ENCODE assay signal across 8 mouse cellular contexts in the genomic region with DNA sequence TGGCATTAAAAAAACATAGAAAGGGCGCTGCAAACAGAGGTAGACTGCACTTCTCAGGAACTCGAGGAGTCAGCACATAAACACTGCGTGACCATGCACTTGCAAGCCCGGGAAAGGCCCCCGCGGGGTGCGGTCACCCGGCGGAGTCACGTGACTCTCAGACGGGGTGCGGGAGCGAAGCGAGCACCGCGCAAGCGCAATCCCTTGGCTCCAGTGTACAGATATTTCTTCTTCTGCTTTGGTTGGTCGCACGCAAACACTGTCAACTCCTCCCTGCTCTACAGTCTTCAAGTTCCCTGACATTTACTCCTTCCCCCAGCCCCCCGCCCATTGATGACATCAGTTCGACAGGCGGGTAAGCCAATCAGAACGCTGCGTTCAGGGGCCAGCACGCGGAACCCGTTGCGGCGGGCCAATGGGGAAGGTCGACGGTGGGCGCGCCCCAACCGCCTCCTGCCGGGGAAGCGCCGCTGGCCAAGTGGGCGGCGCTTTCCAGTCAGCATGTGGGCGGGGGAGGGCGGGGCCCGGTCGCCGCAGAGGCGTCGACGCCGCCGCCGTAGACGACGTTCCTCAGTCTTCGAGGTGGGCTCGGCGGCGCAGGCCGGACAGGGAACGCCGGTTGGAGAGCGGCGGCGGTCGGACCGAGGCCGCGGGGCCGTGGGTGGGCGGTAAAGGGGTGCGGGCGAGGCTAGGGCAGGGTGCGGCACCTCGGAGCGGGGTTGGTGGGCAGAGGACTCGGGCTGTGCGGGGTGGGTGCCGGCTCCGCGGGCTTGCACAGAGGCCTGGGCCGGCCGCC. TPM values are rescaled to one million over a fixed set of nuclear protein-coding genes. Genes with fewer than 3 reads are reported as not detected.
DNase-seq lines count a peak whose midpoint lies in the region; ATAC-seq and TF ChIP-seq lines count a peak whose summit lies in the region.

A gene (plus strand): TSS at position 537 of the 796 bp plus-strand sequence.

- no peaks in the 10 kb centered on the region for H3K4me1 ChIP-seq in MEL (ENCODE audit: control insufficient read depth in 1 of 2, insufficient read depth in 2 of 2, low read length in 2 of 2)
- H3K4me1 ChIP-seq in cerebellum, adult 2 months (ENCODE audit: control insufficient read depth, insufficient read depth, low read length) = peaks cover 6% of the 10 kb centered on the region; the same call in 1 of the 2 replicates
- peaks cover 15% of the 10 kb centered on the region for H3K4me1 ChIP-seq in forebrain, postnatal 0 days (ENCODE audit: insufficient read depth)
- H3K4me1 ChIP-seq in lung, embryonic 15.5 days = peaks cover 25% of the 10 kb centered on the region

- H3K79me2 ChIP-seq in MEL (ENCODE audit: control insufficient read depth, insufficient read depth, low read length, poor library complexity) = peaks cover 31% of the 10 kb centered on the region

- no peaks in the 10 kb centered on the region for H3K27me3 ChIP-seq in MEL (ENCODE audit: control insufficient read depth in 1 of 2, insufficient read depth in 2 of 2, low read length in 2 of 2)
- H3K27me3 ChIP-seq in cerebellum, adult 2 months (ENCODE audit: control insufficient read depth, insufficient read depth, low read length) = no peaks in the 10 kb centered on the region
- no peaks in the 10 kb centered on the region for H3K27me3 ChIP-seq in forebrain, postnatal 0 days (ENCODE audit: insufficient read depth, low read length)
- no peaks in the 10 kb centered on the region for H3K27me3 ChIP-seq in lung, embryonic 15.5 days

- peaks cover 1 to 16% of the 10 kb centered on the region in 2 experiments; a peak in 3 of 4 replicates for H3K36me3 ChIP-seq in MEL (ENCODE audit: control insufficient read depth in 1 of 2, insufficient read depth in 2 of 2, low read length in 2 of 2)
- peaks cover 4% of the 10 kb centered on the region for H3K36me3 ChIP-seq in forebrain, postnatal 0 days (ENCODE audit: insufficient read depth)
- 0 out of 2 replicates have a peak, but pooled peaks cover 9% of the 10 kb centered on the region for H3K36me3 ChIP-seq in lung, embryonic 15.5 days

- H3K4me2 ChIP-seq in forebrain, postnatal 0 days (ENCODE audit: low read depth) = peak within 1 kb of the TSS; percentile 97
- peak within 1 kb of the TSS; percentile 92 for H3K4me2 ChIP-seq in lung, embryonic 15.5 days

- peak within 1 kb of the TSS; percentile 99 for H3K9ac ChIP-seq in MEL (ENCODE audit: control insufficient read depth, low read depth, low read length, poor library complexity, severe bottlenecking)
- H3K9ac ChIP-seq in forebrain, postnatal 0 days = peak within 1 kb of the TSS; percentile 99
- H3K9ac ChIP-seq in lung, embryonic 15.5 days = peak within 1 kb of the TSS; percentile 98

- no peak; a peak in 1 of 4 replicates for TF ChIP-seq EP300 in MEL (IDR thresholded peaks at IDR 0.05; ENCODE audit: low read depth in 1 of 2, low read length in 2 of 2)

- peak within 1 kb of the TSS; percentile 97 for H3K27ac ChIP-seq in MEL (ENCODE audit: control insufficient read depth, low read depth, low read length)
- H3K27ac ChIP-seq in cerebellum, adult 2 months (ENCODE audit: insufficient read depth, low read length) = peak within 1 kb of the TSS; percentile 95
- peak within 1 kb of the TSS; percentile 97 for H3K27ac ChIP-seq in forebrain, postnatal 0 days (ENCODE audit: low read depth, low read length)
- peak within 1 kb of the TSS; percentile 94 for H3K27ac ChIP-seq in lung, embryonic 15.5 days

- peak; percentile 86 to 95 for TF ChIP-seq POLR2A in MEL (IDR thresholded peaks at IDR 0.05; ENCODE audit: control insufficient read depth in 1 of 2, insufficient read depth in 1 of 2, low read depth in 1 of 2, low read length in 2 of 2, poor library complexity in 1 of 2)
- peak; percentile 90 for TF ChIP-seq POLR2A in cerebellum, adult 2 months (IDR thresholded peaks at IDR 0.05; ENCODE audit: borderline replicate concordance, insufficient read depth, low read length)

- TF ChIP-seq RAD21 in MEL (IDR thresholded peaks at IDR 0.05; ENCODE audit: low read depth, low read length) = no peak

- 1% methylated on average over 64 of the region's 80 CpGs for WGBS in cerebellum, adult 2 months
- WGBS in forebrain, postnatal 0 days = 1% methylated on average over 67 of the region's 80 CpGs
- under 1% methylated on average over 78 of the region's 80 CpGs for WGBS in lung, embryonic 15.5 days

- H3K4me3 ChIP-seq in MEL (ENCODE audit: control insufficient read depth in 1 of 2, insufficient read depth in 1 of 2, low read depth in 2 of 2, low read length in 2 of 2) = peak within 1 kb of the TSS; percentile 98 to 100
- peak within 1 kb of the TSS; percentile 91 for H3K4me3 ChIP-seq in cerebellum, adult 2 months (replicated peaks; ENCODE audit: insufficient read depth, low read depth, low read length)
- peak within 1 kb of the TSS; percentile 100 for H3K4me3 ChIP-seq in forebrain, postnatal 0 days (ENCODE audit: low read depth, low read length)
- peak within 1 kb of the TSS; percentile 98 for H3K4me3 ChIP-seq in lung, embryonic 15.5 days

- ATAC-seq in forebrain, postnatal 0 days = peak; percentile 96
- peak; percentile 96 for ATAC-seq in lung, embryonic 15.5 days (ENCODE audit: borderline replicate concordance, extremely low read depth, low FRiP score, low TSS enrichment)

- no peak for TF ChIP-seq CTCF in MEL (IDR thresholded peaks at IDR 0.05 in 2 of 3, conservative IDR thresholded peaks at IDR 0.05 in 1 of 3; ENCODE audit: control insufficient read depth in 1 of 3, insufficient read depth in 1 of 3, low read depth in 2 of 3, low read length in 3 of 3, poor library complexity in 1 of 3, severe bottlenecking in 1 of 3)
- TF ChIP-seq CTCF in cerebellum, adult 2 months (IDR thresholded peaks at IDR 0.05; ENCODE audit: borderline replicate concordance, insufficient read depth, low read depth, low read length) = no peak
- peak; percentile 31; the same call in 1 of the 2 replicates for TF ChIP-seq CTCF in forebrain, postnatal 0 days (IDR thresholded peaks at IDR 0.05; ENCODE audit: low read depth)

- peak; percentile 99 for DNase-seq in MEL (ENCODE audit: low read depth, low spot score)
- peak; percentile 98 to 99 for DNase-seq in cerebellum, adult 2 months
- peak; percentile 99 for DNase-seq in forebrain, postnatal 0 days
- DNase-seq in heart, postnatal 4 days = peak; percentile 97
- DNase-seq in layer of hippocampus, adult 8-10 months (ENCODE audit: low spot score in 2 of 2) = peak; percentile 98 to 99
- peak; percentile 99 for DNase-seq in ovary, adult 18-20 months (ENCODE audit: low spot score)
- DNase-seq in thymus, postnatal 0 days (ENCODE audit: low spot score) = peak; percentile 99

- no peaks in the 10 kb centered on the region for H3K9me3 ChIP-seq in MEL (replicated peaks; ENCODE audit: insufficient read depth, low read length)
- no peaks in the 10 kb centered on the region for H3K9me3 ChIP-seq in forebrain, postnatal 0 days (ENCODE audit: low read length)
- H3K9me3 ChIP-seq in lung, embryonic 15.5 days = no peaks in the 10 kb centered on the region

TF ChIP-seq in MEL, 35 proteins besides CTCF, POLR2A, EP300 and RAD21 (continues in another document):
- TF ChIP-seq ZC3H11A (IDR thresholded peaks at IDR 0.05; ENCODE audit: low read depth, low read length) (no peak), MEF2A (IDR thresholded peaks at IDR 0.05; ENCODE audit: extremely low read depth, insufficient replicate concordance, low read depth, low read length, poor library complexity, severe bottlenecking) (no peak), ELF1 (IDR thresholded peaks at IDR 0.05; ENCODE audit: low read depth, low read length) (peak; percentile 75), POLR2AphosphoS5 (IDR thresholded peaks at IDR 0.05; ENCODE audit: borderline replicate concordance, low read depth, low read length) (peak; percentile 20; the same call in 1 of the 2 replicates), MAFK (IDR thresholded peaks at IDR 0.05; ENCODE audit: borderline replicate concordance, low read depth, low read length) (no peak), MYC (IDR thresholded peaks at IDR 0.05; ENCODE audit: low read depth, low read length) (peak; percentile 72), SIN3A (IDR thresholded peaks at IDR 0.05; ENCODE audit: low read length) (peak; percentile 76), KAT2A (conservative IDR thresholded peaks at IDR 0.05; ENCODE audit: low read depth, low read length) (no peak; the same call in 1 of the 2 replicates), MXI1 (IDR thresholded peaks at IDR 0.05; ENCODE audit: low read depth, low read length) (peak; percentile 90), CHD1 (IDR thresholded peaks at IDR 0.05; ENCODE audit: low read depth, low read length) (no peak), MAX (IDR thresholded peaks at IDR 0.05; ENCODE audit: low read length) (peak; percentile 93), ZMIZ1 (IDR thresholded peaks at IDR 0.05; ENCODE audit: low read depth, low read length) (peak; percentile 91), NRF1 (IDR thresholded peaks at IDR 0.05; ENCODE audit: insufficient read depth, low read depth, low read length, poor library complexity, severe bottlenecking) (peak; percentile 79), NELFE (IDR thresholded peaks at IDR 0.05; ENCODE audit: low read depth, low read length) (peak; percentile 87), TAL1 (IDR thresholded peaks at IDR 0.05; ENCODE audit: low read length) (no peak), UBTF (IDR thresholded peaks at IDR 0.05; ENCODE audit: borderline replicate concordance, insufficient read depth, low read depth, low read length) (no peak), TBP (IDR thresholded peaks at IDR 0.05; ENCODE audit: low read depth, low read length) (peak; percentile 69; the same call in 1 of the 2 replicates), USF1 (IDR thresholded peaks at IDR 0.05; ENCODE audit: low read depth, low read length) (peak; percentile 98), MYB (IDR thresholded peaks at IDR 0.05; ENCODE audit: low read depth, low read length) (peak; percentile 78), BHLHE40 (IDR thresholded peaks at IDR 0.05; ENCODE audit: borderline replicate concordance, low read depth, low read length) (peak; percentile 94), GABPA (IDR thresholded peaks at IDR 0.05; ENCODE audit: low read depth, low read length) (no peak)

RNA-seq across cellular contexts. Expression of the gene that starts here (rescaled TPM):
- 25.3 and 27.6 TPM in 2 replicates for total RNA-seq in MEL (2012; rRNA removed)
- polyA plus RNA-seq in MEL (2012; ENCODE audit: insufficient read depth in 1 of 2, insufficient read length in 2 of 2, low read depth in 1 of 2, low replicate concordance in 2 of 2, missing spikeins in 1 of 2) = 100 to 1,000 TPM in 1 of 2 experiments, 10 to 100 TPM in 1; 29.9 to 154 TPM
- 51.2 and 52.6 TPM in 2 replicates for polyA plus RNA-seq in cerebellum, adult 2 months (2012; rRNA removed)
- 63.7 and 80.2 TPM in 2 replicates for total RNA-seq in forebrain, postnatal 0 days (2014; rRNA removed)
- polyA plus RNA-seq in forebrain, postnatal 0 days (2015; fragmentation: Nextera tagmentation; extraction: Ambion mirVana) = 8.2 and 15.9 TPM in 2 replicates
- total RNA-seq in heart, postnatal 4 days (2021) = 100 to 1,000 TPM; 105 to 115 TPM
- total RNA-seq in layer of hippocampus, adult 8-10 months (2022) = 100 to 1,000 TPM; 103 to 112 (median 106) TPM
- polyA plus RNA-seq in lung, embryonic 15.5 days (2015; fragmentation: Nextera tagmentation; extraction: Ambion mirVana) = 19.3 and 20.8 TPM in 2 replicates
- polyA plus RNA-seq in thymus, postnatal 0 days (2015; fragmentation: Nextera tagmentation; extraction: Ambion mirVana) = 18.3 and 24.5 TPM in 2 replicates

Comparison
In these comparisons a context has a peak if more than half of its experiments do, and no peak if none do; other contexts are left out.
1. Peak in every context shown above with its lines: DNase-seq, ATAC-seq, H3K4me3 ChIP-seq and H3K27ac ChIP-seq.